17 mouse cellular contexts compared by ENCODE assay signal in the genomic region with DNA sequence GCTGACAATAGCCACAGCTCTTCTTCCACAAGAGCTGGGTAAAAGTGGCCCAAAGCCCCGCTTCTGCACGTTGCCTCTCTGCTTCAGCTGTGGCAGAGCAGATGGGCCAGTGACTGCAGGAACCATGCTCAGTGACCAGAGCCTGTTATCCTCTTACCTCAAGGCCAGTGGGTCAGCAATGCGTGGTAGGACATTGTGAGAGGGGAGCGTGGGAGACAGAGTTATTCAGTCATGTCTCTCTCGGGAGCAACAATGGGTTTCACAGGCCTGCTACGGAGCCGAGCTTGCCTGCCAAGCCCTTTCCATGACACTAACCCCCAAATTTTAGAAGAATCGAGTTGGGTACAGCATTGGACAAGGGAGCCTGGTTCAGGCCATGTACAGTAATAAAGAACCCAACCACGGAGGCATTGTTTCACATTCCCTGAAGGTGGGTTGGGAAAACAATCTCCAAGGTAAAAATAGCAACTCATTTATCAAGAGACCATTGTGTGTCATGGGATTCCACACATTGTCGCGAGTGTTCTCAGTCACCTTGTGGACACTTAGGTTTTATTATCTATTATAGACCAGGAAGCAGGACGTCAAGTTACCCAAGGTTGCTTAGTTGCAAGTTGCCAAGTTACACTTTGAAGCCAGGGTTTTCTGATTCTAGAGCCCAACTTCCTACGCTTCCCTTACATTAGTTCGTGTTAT. TPM values are rescaled to one million over a fixed set of nuclear protein-coding genes. Genes with fewer than 3 reads are reported as not detected.
"Had no signal": no experiment of that assay in that cellular context is flagged by ENCODE, and none has a peak within 500 bp of the region (broad histone marks: within the 10 kb centered on the region; RNA-seq: fewer than 3 reads in every experiment).

No protein-coding gene starts in this region.

- DNase-seq: lung, adult 2 months; lung, postnatal 36 days; right cerebral cortex, postnatal 14 days had no signal

- H3K4me3 ChIP-seq: left cerebral cortex, adult 2 months; limb, embryonic 10.5 days; liver, embryonic 15.5 days; midbrain, embryonic 13.5 days; stomach, embryonic 15.5 days had no signal

- H3K27me3 ChIP-seq: liver, embryonic 15.5 days; midbrain, embryonic 13.5 days; stomach, embryonic 15.5 days had no signal

- H3K36me3 ChIP-seq: limb, embryonic 10.5 days; liver, embryonic 15.5 days; midbrain, embryonic 13.5 days; stomach, embryonic 15.5 days had no signal

- H3K4me1 ChIP-seq: liver, embryonic 15.5 days; midbrain, embryonic 13.5 days had no signal

- H3K27ac ChIP-seq: left cerebral cortex, adult 2 months; liver, embryonic 15.5 days; midbrain, embryonic 13.5 days; stomach, embryonic 15.5 days had no signal

- H3K4me2 ChIP-seq: liver, embryonic 11.5 days; liver, embryonic 15.5 days; midbrain, embryonic 13.5 days; stomach, embryonic 15.5 days had no signal

- H3K9me3 ChIP-seq: limb, embryonic 10.5 days; liver, embryonic 15.5 days; midbrain, embryonic 13.5 days; stomach, embryonic 15.5 days had no signal

- H3K9ac ChIP-seq: liver, embryonic 15.5 days; midbrain, embryonic 13.5 days; stomach, embryonic 15.5 days had no signal

- ATAC-seq: lung, postnatal 0 days; midbrain, embryonic 13.5 days had no signal

RNA-seq across cellular contexts. Expression of gene Cldn24, which starts 11.8 kb away (rescaled TPM):
- total RNA-seq: layer of hippocampus, postnatal 25 days; left cerebral cortex, adult 2 months; left cerebral cortex, postnatal 14 days; megakaryocyte progenitor cell, adult 5-6 weeks; midbrain, postnatal 0 days had no signal
- polyA plus RNA-seq: limb, embryonic 10.5 days; limb, embryonic 14.5 days; liver, embryonic 11.5 days; liver, embryonic 15.5 days; lung, adult 2 months; lung, postnatal 0 days; midbrain, embryonic 13.5 days; midbrain, postnatal 0 days; neural tube, embryonic 14.5 days; spleen, adult 2 months; stomach, embryonic 15.5 days had no signal

RNA-seq across cellular contexts. Expression of gene Cldn22, which starts 14.2 kb away (rescaled TPM):
- total RNA-seq: megakaryocyte progenitor cell, adult 5-6 weeks; midbrain, postnatal 0 days had no signal
- polyA plus RNA-seq: limb, embryonic 10.5 days; liver, embryonic 11.5 days; liver, embryonic 15.5 days; lung, postnatal 0 days; midbrain, embryonic 13.5 days; midbrain, postnatal 0 days; neural tube, embryonic 14.5 days; stomach, embryonic 15.5 days had no signal
